Mouse (Mus musculus): ENCODE measurements around the gene Rpusd3. TPM values are rescaled to one million over a fixed set of nuclear protein-coding genes. Genes with fewer than 3 reads are reported as not detected.

Gene Rpusd3
- 15.8 and 19.8 TPM in 2 replicates for polyA plus RNA-seq (2014; fragmentation: Nextera tagmentation; extraction: Ambion mirVana)

DNA sequence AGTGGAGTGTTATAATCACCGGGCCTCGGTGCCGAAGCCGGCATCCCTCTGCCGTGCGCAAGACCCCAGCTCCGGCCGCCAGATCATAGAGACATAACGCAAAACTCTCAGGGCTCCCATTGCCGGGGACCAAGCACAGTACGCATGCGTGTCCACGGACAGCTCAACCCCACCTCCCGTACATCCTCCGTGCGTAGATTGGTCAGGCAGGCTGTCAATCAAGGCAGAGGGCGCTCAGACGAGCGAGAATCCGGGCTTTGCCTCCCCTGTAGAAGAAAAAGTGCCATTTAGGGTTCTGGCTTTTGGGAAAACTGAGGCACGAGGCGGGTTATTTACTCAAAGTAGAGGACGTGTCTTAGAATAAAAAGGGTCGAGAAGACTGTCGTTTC lies at the start of gene Rpusd3:
Rpusd3 (minus strand) TSS at position 142 of the 389 bp plus-strand sequence.
- Histone ChIP-seq H3K4me2 (ENCODE audit: low read length) (peak within 1 kb of the TSS; percentile 75), H3K9ac (ENCODE audit: low read length) (peak within 1 kb of the TSS; percentile 69), H3K9me3 (replicated peaks; ENCODE audit: control insufficient read depth, low read length) (no peaks in the 10 kb centered on the region), H3K27ac (ENCODE audit: low read depth, low read length) (no peak within 1 kb of the TSS), H3K36me3 (ENCODE audit: control insufficient read depth, insufficient read depth, low read length) (peaks cover 16% of the 10 kb centered on the region), H3K4me1 (ENCODE audit: control insufficient read depth, insufficient read depth, low read length) (peaks cover 11% of the 10 kb centered on the region; the same call in 1 of the 2 replicates), H3K27me3 (replicated peaks; ENCODE audit: control insufficient read depth, insufficient read depth, low read length) (no peaks in the 10 kb centered on the region), H3K4me3 (ENCODE audit: low read depth, low read length) (peak within 1 kb of the TSS; percentile 47)
- under 1% methylated on average over 25 of the region's 25 CpGs for WGBS
- peak; percentile 99 for ATAC-seq
- DNase-seq (ENCODE audit: low spot score), result peak; percentile 99

DNA sequence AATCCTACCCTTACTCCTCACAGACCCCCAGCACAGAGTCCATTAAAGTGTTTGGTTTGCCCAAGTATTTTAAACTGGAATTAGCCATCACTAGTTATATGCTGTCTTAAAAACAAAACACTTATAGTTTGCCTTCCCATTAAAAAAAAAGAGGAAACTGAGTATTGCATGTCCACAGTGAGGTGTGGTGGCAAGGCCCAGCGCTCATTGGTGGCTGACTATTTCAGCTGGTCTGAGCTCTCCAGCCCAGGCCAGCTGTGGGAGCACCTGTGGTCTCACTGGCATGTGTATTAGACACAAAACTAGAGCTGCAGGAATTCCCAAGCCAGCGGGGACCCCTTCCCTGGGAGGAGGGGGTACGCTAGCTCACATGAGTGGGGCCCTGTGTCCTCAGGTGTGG lies 49.4 kb upstream of the Rpusd3 start:
- Histone ChIP-seq H3K27me3 (replicated peaks; ENCODE audit: control insufficient read depth, insufficient read depth, low read length) (peaks cover 14% of the 10 kb centered on the region; the same call in 1 of the 2 replicates), H3K9ac (ENCODE audit: low read length) (no peak overlapping the region; the same call in 1 of the 2 replicates), H3K36me3 (ENCODE audit: control insufficient read depth, insufficient read depth, low read length) (no peaks in the 10 kb centered on the region), H3K4me1 (ENCODE audit: control insufficient read depth, insufficient read depth, low read length) (no peaks in the 10 kb centered on the region), H3K9me3 (replicated peaks; ENCODE audit: control insufficient read depth, low read length) (no peaks in the 10 kb centered on the region), H3K4me2 (ENCODE audit: low read length) (no peak overlapping the region), H3K4me3 (ENCODE audit: low read depth, low read length) (no peak overlapping the region), H3K27ac (ENCODE audit: low read depth, low read length) (no peak overlapping the region)
- DNase-seq (ENCODE audit: low spot score), result no peak
- 69% methylated on average over 3 of the region's 3 CpGs for WGBS
- 0 out of 2 replicates have a peak, but pooled peaks have one; percentile 4 for ATAC-seq

DNA sequence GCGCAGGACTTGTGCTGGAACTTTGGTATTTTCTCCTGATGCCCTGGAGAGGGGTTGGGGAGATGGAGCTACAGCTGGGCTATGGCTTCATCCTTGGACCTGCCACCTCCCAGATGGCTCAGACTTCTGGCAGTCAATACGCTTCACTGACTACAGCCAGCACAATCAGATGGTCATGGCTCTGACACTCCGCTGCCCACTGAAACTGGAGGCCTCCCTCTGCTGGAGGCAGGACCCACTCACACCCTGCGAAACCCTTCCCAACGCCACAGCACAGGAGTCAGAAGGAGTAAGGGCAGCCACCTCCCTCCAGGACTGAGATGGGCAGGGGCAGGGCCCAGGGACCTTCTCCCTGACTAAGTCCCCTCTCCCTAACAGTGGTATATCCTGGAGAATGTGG lies 46.5 kb upstream of the Rpusd3 start:
- DNase-seq (ENCODE audit: low spot score), result no peak
- Histone ChIP-seq H3K9ac (ENCODE audit: low read length) (no peak overlapping the region), H3K27me3 (replicated peaks; ENCODE audit: control insufficient read depth, insufficient read depth, low read length) (peaks cover 9% of the 10 kb centered on the region; the same call in 1 of the 2 replicates), H3K36me3 (ENCODE audit: control insufficient read depth, insufficient read depth, low read length) (no peaks in the 10 kb centered on the region), H3K4me1 (ENCODE audit: control insufficient read depth, insufficient read depth, low read length) (no peaks in the 10 kb centered on the region), H3K4me2 (ENCODE audit: low read length) (no peak overlapping the region), H3K9me3 (replicated peaks; ENCODE audit: control insufficient read depth, low read length) (no peaks in the 10 kb centered on the region), H3K4me3 (ENCODE audit: low read depth, low read length) (no peak overlapping the region), H3K27ac (ENCODE audit: low read depth, low read length) (no peak overlapping the region)
- 63% methylated on average over 5 of the region's 5 CpGs for WGBS
- no peak for ATAC-seq

- Histone ChIP-seq H3K4me1 (ENCODE audit: control insufficient read depth, insufficient read depth, low read length) (no peaks in the 10 kb centered on the region), H3K4me3 (ENCODE audit: low read depth, low read length) (no peak overlapping the region), H3K4me2 (ENCODE audit: low read length) (no peak overlapping the region), H3K27ac (ENCODE audit: low read depth, low read length) (no peak overlapping the region), H3K36me3 (ENCODE audit: control insufficient read depth, insufficient read depth, low read length) (no peaks in the 10 kb centered on the region), H3K27me3 (replicated peaks; ENCODE audit: control insufficient read depth, insufficient read depth, low read length) (no peaks in the 10 kb centered on the region), H3K9me3 (replicated peaks; ENCODE audit: control insufficient read depth, low read length) (no peaks in the 10 kb centered on the region), H3K9ac (ENCODE audit: low read length) (no peak overlapping the region)
- DNase-seq (ENCODE audit: low spot score) (no peak), ATAC-seq (no peak)
- 66% methylated on average over 7 of the region's 7 CpGs for WGBS
These were observed 44.9 kb upstream of the Rpusd3 start for GRCm38 (mm10) chr6:113464040-113464439.

DNA sequence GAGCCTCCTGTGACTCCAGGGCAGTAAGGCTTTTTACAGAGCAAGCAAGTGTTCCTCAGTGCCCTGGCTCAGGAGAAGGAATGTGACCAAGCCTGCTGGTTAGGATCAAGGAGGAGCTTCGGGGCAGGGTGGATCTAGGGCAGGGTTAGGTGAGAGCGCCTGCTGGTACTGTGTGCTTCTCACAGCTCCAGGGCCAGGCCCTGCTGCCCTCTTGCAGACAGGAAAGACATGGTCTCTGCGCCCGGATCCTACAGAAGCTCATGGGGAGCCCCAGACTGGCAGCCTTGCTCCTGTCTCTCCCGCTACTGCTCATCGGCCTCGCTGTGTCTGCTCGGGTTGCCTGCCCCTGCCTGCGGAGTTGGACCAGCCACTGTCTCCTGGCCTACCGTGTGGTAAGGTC lies 39.5 kb upstream of the Rpusd3 start:
- Histone ChIP-seq H3K27me3 (replicated peaks; ENCODE audit: control insufficient read depth, insufficient read depth, low read length) (no peaks in the 10 kb centered on the region), H3K4me3 (ENCODE audit: low read depth, low read length) (no peak overlapping the region), H3K9me3 (replicated peaks; ENCODE audit: control insufficient read depth, low read length) (no peaks in the 10 kb centered on the region), H3K27ac (ENCODE audit: low read depth, low read length) (no peak overlapping the region), H3K36me3 (ENCODE audit: control insufficient read depth, insufficient read depth, low read length) (no peaks in the 10 kb centered on the region), H3K4me2 (ENCODE audit: low read length) (no peak overlapping the region), H3K9ac (ENCODE audit: low read length) (no peak overlapping the region), H3K4me1 (ENCODE audit: control insufficient read depth, insufficient read depth, low read length) (no peaks in the 10 kb centered on the region)
- ATAC-seq (no peak), DNase-seq (ENCODE audit: low spot score) (no peak)
- 74% methylated on average over 10 of the region's 10 CpGs for WGBS

GRCm38 (mm10) chr6:113457952-113458534 lies 38.9 kb upstream of the Rpusd3 start, which contains the start of gene Il17re:
Il17re (plus strand) TSS chr6:113458484.
- Histone ChIP-seq H3K9ac (ENCODE audit: low read length) (no peak within 1 kb of the TSS), H3K9me3 (replicated peaks; ENCODE audit: control insufficient read depth, low read length) (no peaks in the 10 kb centered on the region), H3K36me3 (ENCODE audit: control insufficient read depth, insufficient read depth, low read length) (no peaks in the 10 kb centered on the region), H3K27me3 (replicated peaks; ENCODE audit: control insufficient read depth, insufficient read depth, low read length) (no peaks in the 10 kb centered on the region), H3K4me2 (ENCODE audit: low read length) (no peak within 1 kb of the TSS), H3K27ac (ENCODE audit: low read depth, low read length) (no peak within 1 kb of the TSS), H3K4me1 (ENCODE audit: control insufficient read depth, insufficient read depth, low read length) (no peaks in the 10 kb centered on the region), H3K4me3 (ENCODE audit: low read depth, low read length) (no peak within 1 kb of the TSS)
- ATAC-seq, result no peak
- DNase-seq (ENCODE audit: low spot score), result no peak
- 79% methylated on average over 10 of the region's 10 CpGs for WGBS

DNA sequence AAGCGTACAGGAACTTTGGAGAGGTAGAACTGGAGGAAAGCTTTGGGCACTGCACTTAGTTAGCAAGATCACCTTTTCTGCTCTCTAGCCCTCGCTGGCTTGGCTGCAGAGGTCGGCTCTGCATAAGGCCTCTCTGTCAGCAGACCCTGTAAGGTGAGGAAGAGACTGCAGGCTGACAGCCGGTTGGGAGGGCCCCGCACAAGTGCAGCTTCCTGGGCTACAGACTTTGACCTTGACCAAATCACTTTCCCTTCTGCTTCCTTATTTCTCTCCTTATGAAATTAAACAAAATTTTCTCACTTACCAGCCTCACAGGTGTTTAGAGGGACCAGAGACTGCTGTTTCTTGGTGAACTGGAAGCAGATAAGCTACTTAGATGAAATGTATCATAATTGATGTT lies 35.9 kb upstream of the Rpusd3 start:
- 75% methylated on average over 5 of the region's 5 CpGs for WGBS
- ATAC-seq (no peak), DNase-seq (ENCODE audit: low spot score) (no peak)
- H3K4me1 ChIP-seq (ENCODE audit: control insufficient read depth, insufficient read depth, low read length), result 0 out of 2 replicates have a peak, but pooled peaks cover 2% of the 10 kb centered on the region
- H3K27ac ChIP-seq (ENCODE audit: low read depth, low read length), result no peak overlapping the region
- no peaks in the 10 kb centered on the region for H3K27me3 ChIP-seq (replicated peaks; ENCODE audit: control insufficient read depth, insufficient read depth, low read length)
- H3K4me2 ChIP-seq (ENCODE audit: low read length), result no peak overlapping the region
- H3K9ac ChIP-seq (ENCODE audit: low read length), result no peak overlapping the region
- H3K4me3 ChIP-seq (ENCODE audit: low read depth, low read length), result no peak overlapping the region
- H3K36me3 ChIP-seq (ENCODE audit: control insufficient read depth, insufficient read depth, low read length), result no peaks in the 10 kb centered on the region
- H3K9me3 ChIP-seq (replicated peaks; ENCODE audit: control insufficient read depth, low read length), result no peaks in the 10 kb centered on the region

GRCm38 (mm10) chr6:113451839-113452238 lies 32.7 kb upstream of the Rpusd3 start:
- no peak overlapping the region for H3K27ac ChIP-seq (ENCODE audit: low read depth, low read length)
- ATAC-seq (no peak), DNase-seq (ENCODE audit: low spot score) (peak; percentile 63)
- H3K4me2 ChIP-seq (ENCODE audit: low read length), result no peak overlapping the region
- H3K36me3 ChIP-seq (ENCODE audit: control insufficient read depth, insufficient read depth, low read length), result peaks cover 23% of the 10 kb centered on the region
- H3K4me3 ChIP-seq (ENCODE audit: low read depth, low read length), result no peak overlapping the region
- no peak overlapping the region for H3K9ac ChIP-seq (ENCODE audit: low read length)
- no peaks in the 10 kb centered on the region for H3K27me3 ChIP-seq (replicated peaks; ENCODE audit: control insufficient read depth, insufficient read depth, low read length)
- no peaks in the 10 kb centered on the region for H3K9me3 ChIP-seq (replicated peaks; ENCODE audit: control insufficient read depth, low read length)
- WGBS, result 75% methylated on average over 2 of the region's 2 CpGs
- 0 out of 2 replicates have a peak, but pooled peaks cover 2% of the 10 kb centered on the region for H3K4me1 ChIP-seq (ENCODE audit: control insufficient read depth, insufficient read depth, low read length)

DNA sequence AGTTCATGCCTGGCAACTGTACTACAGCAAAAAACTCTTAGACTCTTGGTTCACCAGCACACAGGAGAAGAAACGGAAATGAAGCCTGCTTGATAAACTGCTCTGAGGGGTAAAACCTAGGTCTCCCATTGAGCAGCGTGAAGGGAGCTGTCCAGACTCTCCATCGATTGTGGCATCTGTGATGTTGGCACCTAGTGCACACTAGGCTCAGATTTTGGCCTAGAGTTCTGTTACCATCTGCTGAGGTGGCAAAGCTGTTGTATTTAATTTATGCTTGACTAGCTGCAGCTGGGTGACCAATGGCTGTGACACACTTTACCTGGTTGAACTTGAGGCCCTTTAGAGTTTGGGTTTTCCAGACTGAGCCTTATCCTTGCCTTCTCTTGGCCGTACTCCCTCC lies 28.5 kb upstream of the Rpusd3 start:
- 83% methylated on average over 4 of the region's 4 CpGs for WGBS
- H3K4me1 ChIP-seq (ENCODE audit: control insufficient read depth, insufficient read depth, low read length), result 0 out of 2 replicates have a peak, but pooled peaks cover 9% of the 10 kb centered on the region
- DNase-seq (ENCODE audit: low spot score), result peak; percentile 38
- no peak overlapping the region for H3K27ac ChIP-seq (ENCODE audit: low read depth, low read length)
- H3K36me3 ChIP-seq (ENCODE audit: control insufficient read depth, insufficient read depth, low read length), result peaks cover 24% of the 10 kb centered on the region
- H3K4me3 ChIP-seq (ENCODE audit: low read depth, low read length), result no peak overlapping the region
- H3K9ac ChIP-seq (ENCODE audit: low read length), result no peak overlapping the region
- no peaks in the 10 kb centered on the region for H3K27me3 ChIP-seq (replicated peaks; ENCODE audit: control insufficient read depth, insufficient read depth, low read length)
- ATAC-seq, result peak; percentile 22; the same call in 1 of the 2 replicates
- H3K4me2 ChIP-seq (ENCODE audit: low read length), result no peak overlapping the region
- no peaks in the 10 kb centered on the region for H3K9me3 ChIP-seq (replicated peaks; ENCODE audit: control insufficient read depth, low read length)
